Mouse (Mus musculus) brown adipose tissue, adult 24 weeks (tissue): Measurements from ENCODE around the gene Ppp1r9b. TPM values are rescaled to one million over a fixed set of nuclear protein-coding genes. Genes with fewer than 3 reads are reported as not detected.

Experiments
- H3K27ac ChIP-seq: fragments of 200-500 bp; replicated peaks from 2 replicates; pipeline ENCODE4 v1.5.1; 2012; ENCODE audit warnings: low read depth, mild to moderate bottlenecking, low read length
- H3K4me1 ChIP-seq: fragments of 200-500 bp; 2 replicates; pipeline ENCODE4 v1.6.1; 2012; ENCODE audit warnings: low read length, mixed read lengths; ENCODE audit not compliant: control insufficient read depth, insufficient read depth, insufficient read length
- H3K4me3 ChIP-seq: fragments of 200-500 bp; 2 replicates; pipeline ENCODE4 v1.5.1; 2012; ENCODE audit warnings: low read depth, mild to moderate bottlenecking, low read length, moderate library complexity; ENCODE audit not compliant: insufficient read depth
- polyA plus RNA-seq: library from polyadenylated mRNA; stranded (reverse); fragments of >200 nt; gene quantifications from 2 replicates; pipeline ENCODE4 v1.2.4, GENCODE M21; 2012; ENCODE audit not compliant: missing spikeins, insufficient read depth, insufficient read length

Ppp1r9b gene
- polyA plus RNA-seq, 1 experiment = 83.5 TPM

- Histone ChIP-seq H3K4me1 (peaks cover 8% of the 10 kb centered on the region), H3K4me3 (no peak overlapping the region), H3K27ac (no peak overlapping the region)
Measured at GRCm38 (mm10) chr11:95037306-95037705, 46.5 kb downstream of the Ppp1r9b start.

DNA sequence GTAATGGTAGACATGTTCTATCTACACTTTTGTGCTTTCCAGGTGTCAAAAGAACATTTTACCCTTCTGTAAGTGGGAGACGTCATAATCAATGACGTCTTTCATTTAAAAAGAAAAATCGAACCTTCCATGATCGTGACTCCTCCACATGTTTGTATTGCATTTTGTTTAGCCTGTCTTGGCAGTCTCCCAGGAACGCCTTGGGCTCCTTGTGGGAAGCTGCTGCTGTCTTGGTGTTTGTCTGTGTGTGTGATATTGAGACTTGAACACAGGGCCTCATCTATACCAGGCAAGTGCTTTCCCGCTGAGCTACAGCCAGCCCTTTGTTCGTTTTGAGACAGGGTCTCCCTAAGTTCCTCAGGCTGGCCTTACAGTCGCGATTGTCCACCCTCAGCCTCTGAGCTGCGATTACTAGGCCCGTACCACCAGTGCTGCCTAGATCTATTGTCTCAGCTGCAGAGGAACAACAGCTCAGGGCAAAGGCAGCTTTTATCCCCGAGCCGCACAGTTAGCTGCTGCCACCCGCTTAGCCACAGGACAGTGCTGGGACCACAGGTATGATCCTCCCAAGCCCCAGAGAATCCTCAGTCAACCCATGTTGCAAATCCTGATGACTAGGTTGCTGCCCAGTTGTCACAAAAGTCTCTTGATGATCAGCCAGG lies 47.5 kb downstream of the Ppp1r9b start:
- Histone ChIP-seq H3K4me1 (peaks cover 8% of the 10 kb centered on the region), H3K4me3 (no peak overlapping the region), H3K27ac (peak overlapping the region; percentile 73)

GRCm38 (mm10) chr11:95038818-95039655 lies 48.2 kb downstream of the Ppp1r9b start:
- Histone ChIP-seq H3K27ac (peak overlapping the region; percentile 94), H3K4me3 (peak overlapping the region; percentile 88), H3K4me1 (peaks cover 8% of the 10 kb centered on the region)

DNA sequence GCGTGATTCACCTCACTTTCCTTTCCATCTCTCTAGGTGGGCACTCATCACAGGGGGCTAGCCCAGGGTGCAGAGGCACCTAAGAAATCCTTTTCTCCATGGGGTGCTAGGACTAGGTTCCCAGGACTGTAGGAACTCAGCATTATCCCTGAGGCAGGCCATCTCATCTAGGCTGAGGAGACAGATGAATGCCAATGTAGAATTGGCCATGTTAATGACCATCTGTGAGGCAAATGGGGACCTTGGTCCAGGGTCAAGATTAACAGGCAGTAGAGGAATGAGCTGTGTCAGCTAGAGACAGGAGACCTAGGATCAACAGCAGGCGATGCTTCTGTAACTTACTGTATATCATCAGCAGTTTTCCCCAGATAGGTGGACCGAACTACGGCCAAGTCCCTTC lies 48.9 kb downstream of the Ppp1r9b start:
- Histone ChIP-seq H3K4me1 (peaks cover 8% of the 10 kb centered on the region), H3K4me3 (peak overlapping the region; percentile 88), H3K27ac (peak overlapping the region; percentile 94)

GRCm38 (mm10) chr11:95040491-95041138 lies 49.8 kb downstream of the Ppp1r9b start:
- H3K27ac ChIP-seq = peak overlapping the region; percentile 94
- H3K4me1 ChIP-seq = peaks cover 8% of the 10 kb centered on the region
- peak overlapping the region; percentile 88 for H3K4me3 ChIP-seq

DNA sequence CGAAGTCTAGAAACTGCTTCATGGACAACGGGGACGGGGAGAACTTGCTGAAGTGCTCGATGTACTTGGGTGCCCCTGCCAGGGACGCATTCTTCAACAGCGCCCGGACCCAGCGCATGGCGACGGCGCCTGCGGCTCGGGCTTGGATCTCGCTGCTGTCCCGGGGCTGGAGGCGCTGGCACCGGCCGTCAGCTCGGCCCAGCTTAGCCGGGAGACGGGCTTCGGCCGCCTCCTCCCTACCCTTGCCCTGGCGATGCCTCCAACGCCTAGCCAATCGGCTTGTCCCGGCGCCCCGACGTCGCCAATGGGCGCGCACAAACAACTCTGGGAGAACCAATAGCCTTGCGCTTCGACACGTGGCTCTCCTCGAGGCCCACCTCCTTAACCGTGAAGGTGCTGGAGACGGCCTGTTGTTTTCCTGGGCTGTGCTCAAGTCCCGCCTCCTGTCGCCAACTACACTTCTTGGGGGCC lies 50.3 kb downstream of the Ppp1r9b start, which contains the start of gene Pdk2:
Gene Pdk2, minus strand, starts transcription at position 216 of the 471 bp plus-strand sequence.
- H3K4me1 ChIP-seq = peaks cover 8% of the 10 kb centered on the region
- peak within 1 kb of the TSS; percentile 94 for H3K27ac ChIP-seq
- H3K4me3 ChIP-seq = peak within 1 kb of the TSS; percentile 88

DNA sequence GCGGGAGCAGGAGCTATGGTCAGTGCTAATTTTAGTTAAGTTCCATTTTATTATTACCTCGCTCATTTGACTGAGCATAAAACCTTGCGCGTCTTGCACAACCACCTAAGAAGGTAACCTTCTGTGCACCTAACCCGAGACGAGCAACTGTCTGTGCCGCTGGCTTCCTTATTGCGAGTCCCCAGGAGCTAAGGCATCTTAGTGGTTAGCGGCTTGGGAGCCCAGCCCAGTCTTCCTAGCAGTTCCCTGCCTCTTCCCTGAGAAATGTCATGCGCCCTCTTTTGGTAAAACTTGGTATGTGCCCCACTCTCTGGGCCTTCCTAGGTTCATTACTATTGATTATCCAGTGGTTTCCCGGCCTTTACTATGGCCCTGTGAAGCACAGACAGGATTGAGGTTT lies 51.3 kb downstream of the Ppp1r9b start:
- Histone ChIP-seq H3K4me3 (peak overlapping the region; percentile 64), H3K27ac (peak overlapping the region; percentile 58), H3K4me1 (peaks cover 8% of the 10 kb centered on the region)

- Histone ChIP-seq H3K4me1 (peaks cover 8% of the 10 kb centered on the region), H3K4me3 (no peak overlapping the region), H3K27ac (no peak overlapping the region)
Measured at GRCm38 (mm10) chr11:95043060-95043459, 52.2 kb downstream of the Ppp1r9b start.

DNA sequence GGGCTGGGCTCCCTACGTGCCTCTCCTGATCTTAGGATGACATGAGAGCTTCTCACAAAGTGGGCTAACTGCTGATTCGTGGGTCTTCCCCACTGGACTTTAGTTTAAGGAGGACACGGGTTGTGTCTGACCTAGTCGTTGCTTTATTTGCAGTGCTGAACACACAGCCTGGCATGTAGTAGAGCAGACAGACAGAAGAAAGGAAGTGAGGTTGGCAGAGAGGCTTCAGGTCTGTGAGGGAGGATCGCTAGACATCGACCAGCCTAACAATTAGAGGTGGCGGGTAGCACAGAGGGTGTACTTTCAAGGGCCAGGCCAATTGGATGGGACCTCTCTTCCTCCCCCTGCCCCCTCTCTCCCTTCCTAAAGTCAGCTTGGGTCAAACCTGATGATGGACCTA lies 52.8 kb downstream of the Ppp1r9b start:
- no peak overlapping the region for H3K27ac ChIP-seq
- H3K4me1 ChIP-seq = peaks cover 3% of the 10 kb centered on the region; the same call in 1 of the 2 replicates
- H3K4me3 ChIP-seq = no peak overlapping the region

GRCm38 (mm10) chr11:95044185-95044870 lies 53.5 kb downstream of the Ppp1r9b start:
- H3K27ac ChIP-seq = no peak overlapping the region
- H3K4me1 ChIP-seq = peaks cover under 1% of the 10 kb centered on the region; the same call in 1 of the 2 replicates
- no peak overlapping the region for H3K4me3 ChIP-seq

DNA sequence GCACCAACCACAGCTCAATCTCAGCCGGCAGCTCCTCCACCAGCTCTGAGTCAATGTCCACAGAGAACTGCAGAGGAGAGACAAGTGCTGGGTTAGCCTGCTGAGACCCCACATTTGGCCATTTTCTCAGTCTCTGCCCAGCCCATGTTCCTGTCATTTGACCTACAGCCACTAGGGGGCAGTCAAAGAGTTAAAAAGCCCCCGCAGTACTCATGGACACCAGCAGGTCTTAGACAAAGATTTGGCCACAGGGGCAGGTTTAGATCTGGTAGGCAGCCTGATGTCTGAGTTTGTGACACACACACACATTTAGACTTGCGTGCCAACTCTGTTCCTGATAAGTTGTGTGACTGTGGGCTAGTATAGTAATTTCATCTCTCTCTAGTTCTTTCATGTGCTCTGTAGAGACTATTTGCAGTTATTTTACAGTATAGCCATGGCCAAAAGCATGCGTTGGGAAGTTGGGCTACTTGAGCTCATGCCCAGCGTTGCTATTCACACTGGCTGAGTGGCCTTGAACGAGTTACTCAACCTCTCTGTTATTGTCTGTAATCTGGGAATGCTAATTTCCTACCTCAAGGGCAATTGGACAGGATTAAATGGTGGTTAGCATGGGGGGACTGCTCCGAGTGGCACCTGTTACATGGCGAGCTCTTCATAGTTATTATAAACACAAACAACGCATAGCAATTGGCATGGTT lies 56.3 kb downstream of the Ppp1r9b start:
- Histone ChIP-seq H3K4me3 (no peak overlapping the region), H3K4me1 (no peaks in the 10 kb centered on the region), H3K27ac (no peak overlapping the region)

GRCm38 (mm10) chr11:95053062-95053461 lies 62.2 kb downstream of the Ppp1r9b start:
- H3K4me1 ChIP-seq = no peaks in the 10 kb centered on the region
- H3K27ac ChIP-seq = no peak overlapping the region
- H3K4me3 ChIP-seq = no peak overlapping the region
